Mouse (Mus musculus) spleen, adult 2 months (tissue): ENCODE results near the gene Pigu. TPM values are rescaled to one million over a fixed set of nuclear protein-coding genes. Genes with fewer than 3 reads are reported as not detected.

Experiments used
- DNase-seq, 2 experiments: peaks; one replicate each; pipeline versions ENCODE4 v3.0.0 to v3.0.0-alpha.2; 2012 to 2021; ENCODE audit warnings: low spot score in 2 of 2, low read depth in 1 of 2
- H3K27ac ChIP-seq: fragments of 200-500 bp; 2 replicates; pipeline ENCODE4 v1.5.1; 2012; ENCODE audit warnings: low read length, inconsistent platforms; ENCODE audit not compliant: insufficient read depth
- H3K27me3 ChIP-seq: fragments of 200-500 bp; 2 replicates; pipeline ENCODE4 v1.6.1; 2012; ENCODE audit warnings: mild to moderate bottlenecking, moderate library complexity, low read length, inconsistent platforms; ENCODE audit not compliant: control insufficient read depth, insufficient read depth
- H3K36me3 ChIP-seq: fragments of 200-500 bp; 2 replicates; pipeline ENCODE4 v1.6.1; 2012; ENCODE audit warnings: mild to moderate bottlenecking, low read length, inconsistent platforms; ENCODE audit not compliant: control insufficient read depth, insufficient read depth
- H3K4me1 ChIP-seq: fragments of 200-500 bp; 2 replicates; pipeline ENCODE4 v1.6.1; 2011; ENCODE audit warnings: inconsistent platforms; ENCODE audit not compliant: control insufficient read depth, insufficient read depth, insufficient read length
- H3K4me3 ChIP-seq: fragments of 200-500 bp; 2 replicates; pipeline ENCODE4 v1.5.1; 2011; ENCODE audit warnings: mild to moderate bottlenecking, inconsistent platforms; ENCODE audit not compliant: insufficient read depth, insufficient read length; ENCODE audit errors: extremely low read depth
- CTCF ChIP-seq: fragments of 200-500 bp; IDR thresholded peaks from 2 replicates; pipeline ENCODE4 v1.5.1; 2011; ENCODE audit warnings: mild to moderate bottlenecking, inconsistent platforms; ENCODE audit not compliant: insufficient read depth, insufficient read length, insufficient replicate concordance; ENCODE audit errors: extremely low read depth
- POLR2A ChIP-seq: fragments of 200-500 bp; IDR thresholded peaks from 2 replicates; pipeline ENCODE4 v1.6.1; 2011; ENCODE audit warnings: low read depth, low read length, inconsistent platforms
- WGBS: fragments of 180-500 bp; shearing (Covaris S2); methylation state at CpG from one replicate; pipeline ENCODE4 v1.1.7; 2018; 5-methylcytosine and 5-hydroxymethylcytosine counted together
- polyA plus RNA-seq: library from polyadenylated mRNA; depleted of rRNA; stranded (reverse); fragments of >200 nt; gene quantifications from 2 replicates; pipeline ENCODE4 v1.2.3, GENCODE M21; 2012; rRNA removed

Pigu gene
- polyA plus RNA-seq, 1 experiment = 16.0 TPM

GRCm38 (mm10) chr2:155240915-155241314, 116.3 kb downstream of the Pigu start:
- H3K27me3 ChIP-seq = no peaks in the 10 kb centered on the region
- WGBS = 82% methylated on average over 4 of the region's 4 CpGs
- no peak for TF ChIP-seq POLR2A
- TF ChIP-seq CTCF = peak; percentile 39; the same call in 1 of the 2 replicates
- peaks cover 19% of the 10 kb centered on the region for H3K36me3 ChIP-seq
- DNase-seq = peak; percentile 14 to 47
- no peak overlapping the region for H3K4me3 ChIP-seq
- H3K4me1 ChIP-seq = peaks cover 7% of the 10 kb centered on the region
- no peak overlapping the region for H3K27ac ChIP-seq

GRCm38 (mm10) chr2:155237276-155237675, 120.0 kb downstream of the Pigu start:
- Histone ChIP-seq H3K27ac (no peak overlapping the region), H3K27me3 (no peaks in the 10 kb centered on the region), H3K4me1 (peaks cover 9% of the 10 kb centered on the region), H3K4me3 (peak overlapping the region; percentile 90), H3K36me3 (0 out of 2 replicates have a peak, but pooled peaks cover under 1% of the 10 kb centered on the region)
- 1% methylated on average over 4 of the region's 4 CpGs for WGBS
- TF ChIP-seq CTCF (no peak), POLR2A (no peak)
- no peak for DNase-seq

GRCm38 (mm10) chr2:155236362-155236992, 120.8 kb downstream of the Pigu start, which contains the start of gene Dynlrb1:
Gene Dynlrb1, plus strand, starts transcription at chr2:155236533.
- Histone ChIP-seq H3K36me3 (no peaks in the 10 kb centered on the region), H3K4me3 (peak within 1 kb of the TSS; percentile 90), H3K27me3 (no peaks in the 10 kb centered on the region), H3K4me1 (peaks cover 9% of the 10 kb centered on the region), H3K27ac (peak within 1 kb of the TSS; percentile 72)
- peak; percentile 85 to 97 for DNase-seq
- TF ChIP-seq POLR2A (peak; percentile 78), CTCF (no peak)
- WGBS = under 1% methylated on average over 50 of the region's 50 CpGs

GRCm38 (mm10) chr2:155235746-155236361, 121.4 kb downstream of the Pigu start:
- WGBS = 5% methylated on average over 13 of the region's 13 CpGs
- Histone ChIP-seq H3K27ac (no peak overlapping the region), H3K36me3 (no peaks in the 10 kb centered on the region), H3K4me3 (peak overlapping the region; percentile 90), H3K27me3 (no peaks in the 10 kb centered on the region), H3K4me1 (peaks cover 9% of the 10 kb centered on the region)
- TF ChIP-seq POLR2A (no peak), CTCF (no peak)
- peak in 1 of 2 experiments; percentile 1 for DNase-seq

Other genes with a start within 250 kb of the Pigu start
- 6.9 and 7.1 TPM in 2 replicates for gene Itch, start 223.9 kb downstream of the Pigu start, polyA plus RNA-seq
- 76.8 and 79.1 TPM in 2 replicates for gene Dynlrb1, start 120.9 kb downstream of the Pigu start, polyA plus RNA-seq
- gene Map1lc3a, start 81.1 kb downstream of the Pigu start, polyA plus RNA-seq = 42.7 and 60.6 TPM in 2 replicates
- 16.9 and 29.8 TPM in 2 replicates for gene Trp53inp2, start 23.6 kb upstream of the Pigu start, polyA plus RNA-seq
- gene Ncoa6, start 116.5 kb upstream of the Pigu start, polyA plus RNA-seq = 41.8 and 59.8 TPM in 2 replicates
- 13.1 TPM in 2 replicates for gene Acss2, start 160.5 kb upstream of the Pigu start, polyA plus RNA-seq
- 8.1 and 9.6 TPM in 2 replicates for gene Ggt7, start 160.8 kb upstream of the Pigu start, polyA plus RNA-seq
- gene Gss, start 235.4 kb upstream of the Pigu start, polyA plus RNA-seq = 9.9 and 11.3 TPM in 2 replicates